Mouse (Mus musculus): ENCODE data around the gene March1. TPM values are rescaled to one million over a fixed set of nuclear protein-coding genes. Genes with fewer than 3 reads are reported as not detected.

Gene March1
- total RNA-seq, 1 experiment from 2014 or later: 3.0 TPM

DNA sequence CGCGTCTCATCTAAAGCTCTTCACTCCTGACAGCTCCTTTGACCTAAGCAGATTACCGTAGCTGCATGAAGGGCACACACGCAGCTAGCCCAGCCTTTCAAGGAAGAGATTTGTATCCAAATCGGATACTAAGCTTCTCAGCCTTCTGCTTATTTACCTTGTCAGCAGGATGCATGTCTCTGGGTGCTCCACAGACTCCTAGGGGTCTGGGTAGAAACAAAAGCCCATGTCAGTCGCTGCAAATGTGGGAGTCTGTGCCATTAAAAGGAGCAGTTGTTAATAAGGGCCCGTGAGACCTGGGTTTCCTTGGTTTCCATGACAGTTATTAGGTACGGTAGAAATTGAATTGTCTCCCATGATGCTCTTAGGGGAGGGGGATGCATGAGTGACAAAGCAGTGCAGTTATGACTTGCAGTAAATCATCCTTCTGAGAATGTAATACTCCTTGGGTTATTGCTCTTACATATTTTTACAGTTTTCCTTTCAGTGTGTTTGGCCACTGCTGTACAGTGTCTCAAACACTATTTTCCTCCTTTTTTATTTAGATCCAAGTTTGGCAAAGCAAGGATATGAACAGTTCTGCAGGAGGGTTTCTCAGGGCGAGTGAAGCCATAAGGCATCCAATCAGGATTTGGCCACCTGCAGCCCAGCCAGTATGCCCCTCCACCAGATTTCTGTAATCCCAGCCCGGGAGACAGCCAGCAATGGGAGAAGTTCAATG is 349.0 kb downstream of the March1 start:
- no peak for ATAC-seq (replicated peaks in 1 of 2; ENCODE audit: insufficient read depth in 1 of 2, low FRiP score in 2 of 2, low TSS enrichment in 1 of 2, low read depth in 1 of 2, poor library complexity in 2 of 2, severe bottlenecking in 2 of 2)

DNA sequence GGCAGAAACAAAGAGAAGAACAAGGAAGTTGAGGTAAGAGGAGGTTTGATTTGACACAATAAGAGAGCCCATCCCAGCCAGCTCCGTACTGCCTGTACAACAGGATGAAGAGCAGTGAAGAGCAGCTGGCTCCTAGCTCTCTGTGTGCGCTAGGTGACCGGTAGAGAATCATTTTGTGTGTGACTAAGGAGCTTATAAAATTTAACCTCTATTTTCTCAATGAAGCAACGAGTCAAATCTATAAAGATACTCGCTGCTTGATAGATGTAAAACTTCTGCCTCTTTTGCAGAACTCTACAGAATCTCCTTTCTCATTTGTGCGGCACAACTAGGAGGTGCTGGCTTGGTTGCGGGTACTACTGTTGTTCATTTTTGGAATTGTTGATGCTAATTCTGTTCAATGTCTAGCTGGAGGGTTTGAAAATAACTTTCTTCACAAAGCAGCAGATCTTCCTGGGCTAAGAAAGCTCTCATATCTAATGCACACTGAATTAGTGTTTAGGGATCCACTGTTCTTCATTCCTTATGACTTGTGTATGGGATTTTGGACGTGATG is 349.6 kb downstream of the March1 start:
- ATAC-seq (replicated peaks in 1 of 2; ENCODE audit: insufficient read depth in 1 of 2, low FRiP score in 2 of 2, low TSS enrichment in 1 of 2, low read depth in 1 of 2, poor library complexity in 2 of 2, severe bottlenecking in 2 of 2): no peak

DNA sequence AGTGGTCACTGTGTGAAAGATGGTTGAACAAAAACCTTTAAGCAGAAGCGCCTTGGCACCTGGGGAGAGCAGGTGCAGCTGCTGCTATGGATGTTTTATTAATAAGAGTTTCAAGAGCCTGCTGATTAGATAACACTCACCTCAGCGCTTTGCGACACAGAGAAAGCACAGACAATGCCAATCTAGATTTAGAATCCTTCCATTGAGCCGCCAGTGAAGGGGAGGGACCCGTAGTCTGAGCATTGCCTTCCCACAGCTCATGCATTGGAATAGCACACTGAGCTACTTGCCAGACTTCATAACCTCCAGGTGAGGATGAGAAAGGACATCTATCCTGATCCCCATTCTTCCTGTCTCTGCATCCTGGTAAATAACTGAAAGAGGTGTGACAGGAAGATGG is 359.2 kb downstream of the March1 start:
- ATAC-seq (replicated peaks in 1 of 2; ENCODE audit: insufficient read depth in 1 of 2, low FRiP score in 2 of 2, low TSS enrichment in 1 of 2, low read depth in 1 of 2, poor library complexity in 2 of 2, severe bottlenecking in 2 of 2): no peak

- no peak for ATAC-seq (replicated peaks in 1 of 2; ENCODE audit: insufficient read depth in 1 of 2, low FRiP score in 2 of 2, low TSS enrichment in 1 of 2, low read depth in 1 of 2, poor library complexity in 2 of 2, severe bottlenecking in 2 of 2)
Measured at GRCm38 (mm10) chr8:65982039-65982438, 364.3 kb downstream of the March1 start.

DNA sequence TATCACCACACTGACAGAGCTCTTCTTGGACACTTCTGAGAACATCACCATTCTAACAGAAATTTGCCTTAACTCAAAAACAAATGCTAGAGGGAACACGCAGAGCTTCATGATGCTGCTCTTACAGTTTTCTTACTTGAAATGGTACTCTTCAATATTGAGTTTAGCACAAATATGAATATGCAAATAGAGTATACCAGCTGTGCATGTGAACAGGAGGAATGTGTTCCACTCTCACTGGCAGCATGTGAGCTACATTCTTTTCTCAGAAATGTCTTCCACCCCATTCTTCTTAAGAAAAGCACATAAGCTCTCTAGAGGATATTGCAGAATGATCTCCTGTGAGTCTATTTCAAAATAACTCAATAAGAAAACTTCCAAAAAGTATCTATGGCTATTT is 370.0 kb downstream of the March1 start:
- ATAC-seq (replicated peaks in 1 of 2; ENCODE audit: insufficient read depth in 1 of 2, low FRiP score in 2 of 2, low TSS enrichment in 1 of 2, low read depth in 1 of 2, poor library complexity in 2 of 2, severe bottlenecking in 2 of 2): no peak

DNA sequence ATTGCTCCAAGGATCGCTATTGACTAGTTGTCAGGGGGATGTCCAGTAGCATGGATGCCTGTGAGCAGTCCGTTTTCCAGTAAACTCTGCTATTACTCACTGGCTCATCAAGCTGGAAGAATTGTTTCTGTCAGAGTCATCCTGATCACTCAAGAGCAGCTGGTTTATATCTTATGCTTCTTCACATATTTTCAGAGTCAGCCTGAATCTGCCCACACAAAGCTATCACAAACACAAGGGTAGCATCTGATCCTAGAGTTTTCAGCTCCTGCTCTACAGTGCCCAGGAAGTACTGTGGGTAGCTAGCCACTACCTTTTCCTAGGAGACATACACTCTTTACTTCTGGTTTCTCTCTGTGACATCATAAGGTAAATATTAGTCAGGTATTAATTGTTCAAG is 405.1 kb downstream of the March1 start:
- no peak for ATAC-seq (replicated peaks in 1 of 2; ENCODE audit: insufficient read depth in 1 of 2, low FRiP score in 2 of 2, low TSS enrichment in 1 of 2, low read depth in 1 of 2, poor library complexity in 2 of 2, severe bottlenecking in 2 of 2)

DNA sequence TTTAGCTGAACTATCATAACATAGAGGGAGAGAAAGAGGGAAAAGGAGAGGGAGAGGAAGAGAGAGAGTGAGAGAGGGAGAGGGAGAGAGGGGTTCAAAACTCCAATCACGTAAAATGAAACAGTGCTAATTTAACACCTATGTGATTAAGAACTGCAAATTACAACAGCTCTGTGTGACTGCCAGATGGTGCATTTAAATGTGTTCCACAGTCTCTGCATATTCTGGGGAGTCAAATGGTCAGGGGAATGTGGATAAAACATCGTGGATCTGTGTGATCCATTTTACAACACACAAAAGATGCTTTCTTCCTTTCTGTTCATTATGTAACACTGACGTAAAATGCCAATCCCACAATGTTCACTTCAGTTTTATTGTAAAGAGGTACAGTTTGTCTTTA is 416.0 kb downstream of the March1 start:
- ATAC-seq (replicated peaks in 1 of 2; ENCODE audit: insufficient read depth in 1 of 2, low FRiP score in 2 of 2, low TSS enrichment in 1 of 2, low read depth in 1 of 2, poor library complexity in 2 of 2, severe bottlenecking in 2 of 2): no peak

DNA sequence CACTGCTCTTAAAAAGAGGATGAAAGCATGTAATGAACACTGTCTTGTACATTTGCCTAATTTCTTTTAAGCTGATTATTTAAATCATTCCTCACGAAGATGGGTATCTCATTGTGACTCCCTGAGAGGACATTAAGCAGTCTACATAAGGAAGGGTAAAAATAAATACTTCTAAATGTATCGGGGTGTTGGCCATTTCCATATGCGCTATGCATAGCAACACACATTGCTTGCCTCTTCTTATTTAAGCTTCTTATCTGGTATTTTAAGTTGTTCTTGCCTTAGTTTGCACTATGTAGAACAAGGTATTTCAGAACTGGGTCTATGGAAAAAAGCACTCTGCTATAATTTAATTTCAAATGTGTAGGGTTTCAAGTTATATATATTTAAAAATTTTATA is 416.7 kb downstream of the March1 start:
- ATAC-seq (replicated peaks in 1 of 2; ENCODE audit: insufficient read depth in 1 of 2, low FRiP score in 2 of 2, low TSS enrichment in 1 of 2, low read depth in 1 of 2, poor library complexity in 2 of 2, severe bottlenecking in 2 of 2): no peak

DNA sequence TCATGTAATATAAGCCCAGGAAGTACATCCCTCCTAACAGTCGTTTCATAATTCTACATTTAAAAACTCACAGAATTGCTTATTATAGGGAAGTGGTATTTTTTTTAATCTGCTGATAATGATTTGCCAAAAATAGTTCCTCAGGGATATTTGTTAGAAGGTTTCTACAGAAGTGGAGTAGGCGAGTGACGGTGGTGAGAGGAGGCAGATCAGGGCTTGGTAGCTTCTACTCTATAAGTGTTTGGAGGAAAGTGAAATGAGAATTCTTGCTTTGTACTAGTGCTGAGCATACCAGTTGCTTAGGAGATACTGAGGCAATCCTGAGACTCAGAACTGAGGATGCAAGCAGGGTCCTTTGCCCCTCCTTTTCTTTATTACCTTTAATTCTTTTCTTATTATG is 476.5 kb downstream of the March1 start:
- ATAC-seq (replicated peaks in 1 of 2; ENCODE audit: insufficient read depth in 1 of 2, low FRiP score in 2 of 2, low TSS enrichment in 1 of 2, low read depth in 1 of 2, poor library complexity in 2 of 2, severe bottlenecking in 2 of 2): no peak

GRCm38 (mm10) chr8:66098148-66098547 is 480.4 kb downstream of the March1 start:
- no peak for ATAC-seq (replicated peaks in 1 of 2; ENCODE audit: insufficient read depth in 1 of 2, low FRiP score in 2 of 2, low TSS enrichment in 1 of 2, low read depth in 1 of 2, poor library complexity in 2 of 2, severe bottlenecking in 2 of 2)

- ATAC-seq (replicated peaks in 1 of 2; ENCODE audit: insufficient read depth in 1 of 2, low FRiP score in 2 of 2, low TSS enrichment in 1 of 2, low read depth in 1 of 2, poor library complexity in 2 of 2, severe bottlenecking in 2 of 2): no peak
Measured at GRCm38 (mm10) chr8:66119294-66119693, 501.6 kb downstream of the March1 start.

GRCm38 (mm10) chr8:66159648-66160047 is 541.9 kb downstream of the March1 start:
- ATAC-seq (replicated peaks in 1 of 2; ENCODE audit: insufficient read depth in 1 of 2, low FRiP score in 2 of 2, low TSS enrichment in 1 of 2, low read depth in 1 of 2, poor library complexity in 2 of 2, severe bottlenecking in 2 of 2): no peak

- no peak for ATAC-seq (replicated peaks in 1 of 2; ENCODE audit: insufficient read depth in 1 of 2, low FRiP score in 2 of 2, low TSS enrichment in 1 of 2, low read depth in 1 of 2, poor library complexity in 2 of 2, severe bottlenecking in 2 of 2)
Measured at GRCm38 (mm10) chr8:66166835-66167234, 549.1 kb downstream of the March1 start.

DNA sequence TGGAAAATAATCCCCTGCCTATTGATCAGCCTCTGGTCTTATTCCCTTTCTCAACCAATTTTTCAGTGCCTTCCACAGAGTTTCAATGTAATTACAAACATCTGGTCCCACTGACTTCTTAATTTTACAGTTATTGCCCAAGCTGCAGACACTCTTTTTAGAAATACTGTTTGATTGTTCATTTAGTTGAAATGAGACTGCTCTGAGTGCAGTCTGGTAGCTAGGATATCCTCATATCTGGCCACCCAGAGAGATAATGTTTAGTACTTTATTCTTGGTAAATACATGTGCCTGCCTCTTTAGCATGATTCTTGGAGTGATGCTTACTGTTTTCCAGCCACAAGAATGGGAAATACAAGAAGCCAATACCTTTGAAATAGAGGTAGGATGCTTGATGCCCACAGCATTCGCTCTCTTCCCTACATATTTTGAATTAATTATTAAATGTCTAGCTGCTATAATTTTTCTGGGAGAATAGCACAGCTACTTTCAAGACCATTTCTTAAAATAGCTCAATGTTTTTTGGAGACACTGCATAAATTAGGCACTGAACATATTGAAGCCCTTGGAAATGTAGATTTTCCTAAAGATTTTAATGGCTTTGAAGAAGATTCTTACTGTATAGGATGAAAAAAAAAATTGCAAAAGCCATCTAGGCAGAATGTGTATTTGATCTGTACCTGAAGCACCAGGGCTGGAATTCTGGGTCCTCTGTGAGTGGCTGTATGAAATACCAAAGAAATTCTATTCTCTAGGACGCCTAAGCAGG is 549.9 kb downstream of the March1 start:
- no peak for ATAC-seq (replicated peaks in 1 of 2; ENCODE audit: insufficient read depth in 1 of 2, low FRiP score in 2 of 2, low TSS enrichment in 1 of 2, low read depth in 1 of 2, poor library complexity in 2 of 2, severe bottlenecking in 2 of 2)

DNA sequence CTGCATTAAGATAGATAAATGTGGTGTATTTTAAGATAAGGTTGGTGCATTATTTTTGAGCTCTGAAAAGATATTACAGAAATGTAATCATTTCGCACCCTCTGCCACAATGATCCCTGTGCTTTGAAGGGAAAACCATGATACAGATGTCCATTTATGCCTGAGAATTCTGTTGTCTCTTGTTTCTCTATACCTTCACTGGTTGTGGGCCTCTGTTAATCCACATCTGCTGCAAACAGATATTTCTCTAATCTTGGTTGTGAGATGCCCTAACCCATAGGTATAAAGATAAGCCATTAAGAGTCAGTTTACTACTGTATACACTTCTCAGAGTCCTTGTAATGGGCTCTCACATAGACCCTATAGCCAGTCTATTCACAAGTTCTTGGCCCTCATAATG is 561.6 kb downstream of the March1 start:
- ATAC-seq (replicated peaks in 1 of 2; ENCODE audit: insufficient read depth in 1 of 2, low FRiP score in 2 of 2, low TSS enrichment in 1 of 2, low read depth in 1 of 2, poor library complexity in 2 of 2, severe bottlenecking in 2 of 2): no peak

DNA sequence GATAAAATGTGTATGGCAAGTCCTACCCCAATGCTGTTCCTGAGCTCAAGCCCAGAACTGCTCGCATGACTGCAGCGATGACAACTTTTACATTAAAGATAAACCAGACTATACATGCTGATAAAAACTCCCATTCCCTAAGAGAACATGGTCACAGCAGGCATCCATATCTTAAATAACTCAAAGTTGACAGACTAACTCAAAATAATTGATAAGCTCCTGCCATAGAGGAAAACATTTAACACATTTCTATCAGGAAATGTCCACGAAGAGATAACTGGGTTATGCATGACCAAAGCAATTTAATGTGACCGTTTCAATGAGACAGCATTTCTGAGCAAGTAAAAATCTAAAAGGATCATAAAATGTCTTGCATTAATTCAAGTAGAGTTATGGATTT is 563.6 kb downstream of the March1 start:
- no peak for ATAC-seq (replicated peaks in 1 of 2; ENCODE audit: insufficient read depth in 1 of 2, low FRiP score in 2 of 2, low TSS enrichment in 1 of 2, low read depth in 1 of 2, poor library complexity in 2 of 2, severe bottlenecking in 2 of 2)

- no peak for ATAC-seq (replicated peaks in 1 of 2; ENCODE audit: insufficient read depth in 1 of 2, low FRiP score in 2 of 2, low TSS enrichment in 1 of 2, low read depth in 1 of 2, poor library complexity in 2 of 2, severe bottlenecking in 2 of 2)
Measured at GRCm38 (mm10) chr8:66182257-66182656, 564.6 kb downstream of the March1 start.

- no peak for ATAC-seq (replicated peaks in 1 of 2; ENCODE audit: insufficient read depth in 1 of 2, low FRiP score in 2 of 2, low TSS enrichment in 1 of 2, low read depth in 1 of 2, poor library complexity in 2 of 2, severe bottlenecking in 2 of 2)
Measured at GRCm38 (mm10) chr8:66183454-66183853, 565.8 kb downstream of the March1 start.

DNA sequence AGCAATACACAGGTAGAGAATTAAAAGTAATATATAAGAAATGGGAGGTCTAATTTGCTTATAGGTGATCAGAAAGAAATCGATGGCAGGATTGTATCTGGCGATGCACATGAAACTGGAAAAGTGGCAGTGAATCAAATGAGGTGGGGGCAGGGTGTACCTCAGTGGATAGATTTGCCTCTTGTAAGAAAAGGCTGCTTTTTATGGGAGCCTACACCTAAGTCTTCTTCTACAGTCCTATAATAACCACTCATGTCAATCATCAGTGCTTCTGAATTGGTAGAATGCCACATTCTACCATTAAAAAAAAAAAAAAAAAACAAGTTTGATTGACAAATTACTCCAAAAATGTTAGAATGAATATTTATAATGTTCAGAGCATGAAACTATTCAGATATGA is 567.5 kb downstream of the March1 start:
- no peak for ATAC-seq (replicated peaks in 1 of 2; ENCODE audit: insufficient read depth in 1 of 2, low FRiP score in 2 of 2, low TSS enrichment in 1 of 2, low read depth in 1 of 2, poor library complexity in 2 of 2, severe bottlenecking in 2 of 2)
